Mouse (Mus musculus) C2C12 (cell line): ENCODE measurements around the gene Sertad1.

Experiments
- CTCF ChIP-seq: IDR thresholded peaks from one replicate; pipeline ENCODE4 v1.5.1; 2011; ENCODE audit not compliant: control insufficient read depth, insufficient read depth, insufficient read length
- MAX ChIP-seq: IDR thresholded peaks from one replicate; pipeline ENCODE4 v1.6.1; 2011; ENCODE audit warnings: mild to moderate bottlenecking, control low read depth
- MYOG ChIP-seq: IDR thresholded peaks from one replicate; pipeline ENCODE4 v1.6.1; 2011; ENCODE audit not compliant: control insufficient read depth, insufficient read length; ENCODE audit errors: extremely low read depth
- USF1 ChIP-seq: IDR thresholded peaks from one replicate; pipeline ENCODE4 v1.6.1; 2011; ENCODE audit warnings: low read depth, mild to moderate bottlenecking, control low read depth, moderate library complexity

- TF ChIP-seq CTCF (no peak), MAX (no peak), USF1 (no peak), MYOG (no peak)
Measured at GRCm38 (mm10) chr7:27489270-27489869, 2.7 kb downstream of the Sertad1 start.
